Mouse (Mus musculus): Measurements from ENCODE around the gene Aco1.

The Aco1 gene

GRCm38 (mm10) chr4:40217910-40218309 is 75.0 kb downstream of the Aco1 start:
- no peak for DNase-seq (ENCODE audit: extremely low spot score)

GRCm38 (mm10) chr4:40218382-40218781 is 75.5 kb downstream of the Aco1 start:
- peak; percentile 15 for DNase-seq (ENCODE audit: extremely low spot score)

GRCm38 (mm10) chr4:40220437-40220836 is 77.6 kb downstream of the Aco1 start:
- DNase-seq (ENCODE audit: extremely low spot score), result peak; percentile 9

GRCm38 (mm10) chr4:40221004-40221760 is 78.3 kb downstream of the Aco1 start:
- no peak for DNase-seq (ENCODE audit: extremely low spot score)

- DNase-seq (ENCODE audit: extremely low spot score), result no peak
These were observed 79.2 kb downstream of the Aco1 start for GRCm38 (mm10) chr4:40221876-40222585.

- no peak for DNase-seq (ENCODE audit: extremely low spot score)
These were observed 83.2 kb downstream of the Aco1 start for GRCm38 (mm10) chr4:40226095-40226494.

GRCm38 (mm10) chr4:40227131-40227530 is 84.2 kb downstream of the Aco1 start:
- no peak for DNase-seq (ENCODE audit: extremely low spot score)

GRCm38 (mm10) chr4:40227886-40228285 is 85.0 kb downstream of the Aco1 start:
- no peak for DNase-seq (ENCODE audit: extremely low spot score)

- DNase-seq (ENCODE audit: extremely low spot score), result no peak
These were observed 86.8 kb downstream of the Aco1 start for GRCm38 (mm10) chr4:40229723-40230122.

GRCm38 (mm10) chr4:40233062-40233664 is 90.3 kb downstream of the Aco1 start:
- no peak for DNase-seq (ENCODE audit: extremely low spot score)

- DNase-seq (ENCODE audit: extremely low spot score), result no peak
These were observed 91.4 kb downstream of the Aco1 start for GRCm38 (mm10) chr4:40234256-40234655.

- no peak for DNase-seq (ENCODE audit: extremely low spot score)
These were observed 93.9 kb downstream of the Aco1 start for GRCm38 (mm10) chr4:40236829-40237228.

GRCm38 (mm10) chr4:40238483-40239408 is 95.9 kb downstream of the Aco1 start:
- peak; percentile 48 for DNase-seq (ENCODE audit: extremely low spot score)

- peak; percentile 31 for DNase-seq (ENCODE audit: extremely low spot score)
These were observed 96.8 kb downstream of the Aco1 start, which contains the start of gene Ddx58 for GRCm38 (mm10) chr4:40239409-40240271. Gene Ddx58, minus strand, starts transcription at chr4:40239828.

GRCm38 (mm10) chr4:40240272-40240744 is 97.4 kb downstream of the Aco1 start:
- peak; percentile 12 for DNase-seq (ENCODE audit: extremely low spot score)

GRCm38 (mm10) chr4:40241928-40242327 is 99.0 kb downstream of the Aco1 start:
- no peak for DNase-seq (ENCODE audit: extremely low spot score)

- DNase-seq (ENCODE audit: extremely low spot score), result no peak
These were observed 100.1 kb downstream of the Aco1 start for GRCm38 (mm10) chr4:40243006-40243405.

- DNase-seq (ENCODE audit: extremely low spot score), result no peak
These were observed 101.2 kb downstream of the Aco1 start for GRCm38 (mm10) chr4:40244035-40244434.
